Mouse (Mus musculus) lung, adult 2 months (tissue): ENCODE results near the gene Ankrd33b.

ENCODE experiments used
- CTCF ChIP-seq: fragments of 200-500 bp; IDR thresholded peaks from 2 replicates; pipeline ENCODE4 v1.5.1; 2011; ENCODE audit warnings: mild to moderate bottlenecking, low read length, control low read depth; ENCODE audit not compliant: insufficient read depth
- POLR2A ChIP-seq: fragments of 200-500 bp; IDR thresholded peaks from 2 replicates; pipeline ENCODE4 v1.6.1; 2011; ENCODE audit warnings: low read depth, mild to moderate bottlenecking, control low read depth, low read length, borderline replicate concordance; ENCODE audit errors: extremely low read depth

- TF ChIP-seq CTCF (peak; percentile 72), POLR2A (no peak)
Observed at GRCm38 (mm10) chr15:31315630-31316231, 51.8 kb downstream of the Ankrd33b start.
